Mouse (Mus musculus) embryonic facial prominence, embryonic 12.5 days (tissue): ENCODE results near the gene Pmfbp1. TPM values are rescaled to one million over a fixed set of nuclear protein-coding genes. Genes with fewer than 3 reads are reported as not detected.

Experiments
- ATAC-seq: fragments of 200-750 bp; cut with Nextera tagmentation; 2 replicates; pipeline ENCODE4 v1.8.0; 2017; ENCODE audit not compliant: insufficient number of reproducible peaks, insufficient read depth, low FRiP score, low TSS enrichment
- H3K27ac ChIP-seq: fragments of 300-500 bp; sonication (generic); 2 replicates; pipeline ENCODE4 v1.5.1; 2016; ENCODE audit warnings: mild to moderate bottlenecking
- H3K27me3 ChIP-seq: fragments of 300-500 bp; sonication (generic); 2 replicates; pipeline ENCODE4 v1.6.1; 2016; ENCODE audit warnings: mild to moderate bottlenecking, moderate library complexity
- H3K36me3 ChIP-seq: fragments of 300-500 bp; sonication (generic); 2 replicates; pipeline ENCODE4 v1.6.1; 2016; ENCODE audit warnings: mild to moderate bottlenecking
- H3K4me1 ChIP-seq: fragments of 300-500 bp; sonication (generic); 2 replicates; pipeline ENCODE4 v1.6.1; 2016
- H3K4me2 ChIP-seq: fragments of 300-500 bp; sonication (generic); replicated peaks from 2 replicates; pipeline ENCODE4 v1.6.1; 2016; ENCODE audit warnings: mild to moderate bottlenecking, moderate library complexity
- H3K4me3 ChIP-seq: fragments of 300-500 bp; sonication (generic); 2 replicates; pipeline ENCODE4 v1.5.1; 2016; ENCODE audit warnings: mild to moderate bottlenecking
- H3K9ac ChIP-seq: fragments of 300-500 bp; sonication (generic); 2 replicates; pipeline ENCODE4 v1.6.1; 2016; ENCODE audit warnings: mild to moderate bottlenecking, moderate library complexity
- H3K9me3 ChIP-seq: fragments of 300-500 bp; sonication (generic); 2 replicates; pipeline ENCODE4 v1.6.1; 2016; ENCODE audit warnings: mild to moderate bottlenecking, moderate library complexity
- WGBS: fragments of 180-500 bp; shearing (Covaris S2); methylation state at CpG from one replicate; pipeline ENCODE4 v1.1.7; 2016; 5-methylcytosine and 5-hydroxymethylcytosine counted together
- polyA plus RNA-seq: library from polyadenylated mRNA; unstranded; fragments of >200 nt; fragmentation: Nextera tagmentation; extraction: Ambion mirVana; gene quantifications from 2 replicates; pipeline ENCODE4 v1.2.1, GENCODE M21; 2016

Gene Pmfbp1
- polyA plus RNA-seq, 1 experiment from 2014 or later = not detected

- peaks cover 24% of the 10 kb centered on the region for H3K4me1 ChIP-seq
- H3K4me3 ChIP-seq = no peak overlapping the region
- 79% methylated on average over 11 of the region's 11 CpGs for WGBS
Measured at GRCm38 (mm10) chr8:109468112-109468511, 25.7 kb upstream of the Pmfbp1 start.

GRCm38 (mm10) chr8:109471876-109472275 lies 22.0 kb upstream of the Pmfbp1 start:
- Histone ChIP-seq H3K4me1 (peaks cover 3% of the 10 kb centered on the region; the same call in 1 of the 2 replicates), H3K9ac (no peak overlapping the region), H3K27me3 (no peaks in the 10 kb centered on the region), H3K27ac (no peak overlapping the region), H3K4me2 (no peak overlapping the region), H3K9me3 (no peaks in the 10 kb centered on the region), H3K36me3 (no peaks in the 10 kb centered on the region), H3K4me3 (no peak overlapping the region)
- 80% methylated on average over 6 of the region's 6 CpGs for WGBS
- ATAC-seq = no peak

More at GRCm38 (mm10) chr8:109468112-109468511, 25.7 kb upstream of the Pmfbp1 start:
- no peak for ATAC-seq
- Histone ChIP-seq H3K4me2 (no peak overlapping the region), H3K9ac (no peak overlapping the region), H3K27me3 (no peaks in the 10 kb centered on the region), H3K27ac (no peak overlapping the region), H3K36me3 (no peaks in the 10 kb centered on the region), H3K9me3 (no peaks in the 10 kb centered on the region)

GRCm38 (mm10) chr8:109472400-109472799 lies 21.4 kb upstream of the Pmfbp1 start:
- Histone ChIP-seq H3K27ac (no peak overlapping the region), H3K4me1 (peaks cover 3% of the 10 kb centered on the region; the same call in 1 of the 2 replicates), H3K9me3 (no peaks in the 10 kb centered on the region), H3K4me2 (no peak overlapping the region), H3K27me3 (no peaks in the 10 kb centered on the region), H3K4me3 (no peak overlapping the region), H3K36me3 (no peaks in the 10 kb centered on the region), H3K9ac (no peak overlapping the region)
- ATAC-seq = no peak
- 76% methylated on average over 8 of the region's 8 CpGs for WGBS

GRCm38 (mm10) chr8:109474442-109475121 lies 19.2 kb upstream of the Pmfbp1 start:
- Histone ChIP-seq H3K27me3 (no peaks in the 10 kb centered on the region), H3K9me3 (no peaks in the 10 kb centered on the region), H3K4me3 (no peak overlapping the region), H3K36me3 (no peaks in the 10 kb centered on the region), H3K4me2 (no peak overlapping the region), H3K27ac (no peak overlapping the region), H3K4me1 (peaks cover 3% of the 10 kb centered on the region; the same call in 1 of the 2 replicates), H3K9ac (no peak overlapping the region)
- ATAC-seq = no peak
- WGBS = 33% methylated on average over 14 of the region's 14 CpGs

GRCm38 (mm10) chr8:109475436-109475835 lies 18.4 kb upstream of the Pmfbp1 start:
- no peak for ATAC-seq
- Histone ChIP-seq H3K9ac (no peak overlapping the region), H3K9me3 (no peaks in the 10 kb centered on the region), H3K27ac (no peak overlapping the region), H3K36me3 (no peaks in the 10 kb centered on the region), H3K4me2 (no peak overlapping the region), H3K4me3 (no peak overlapping the region), H3K27me3 (no peaks in the 10 kb centered on the region), H3K4me1 (peaks cover 3% of the 10 kb centered on the region; the same call in 1 of the 2 replicates)
- WGBS = 67% methylated on average over 4 of the region's 4 CpGs

- Histone ChIP-seq H3K27ac (no peak overlapping the region), H3K4me3 (no peak overlapping the region), H3K4me2 (no peak overlapping the region), H3K9me3 (no peaks in the 10 kb centered on the region), H3K9ac (no peak overlapping the region), H3K27me3 (no peaks in the 10 kb centered on the region), H3K4me1 (peaks cover 3% of the 10 kb centered on the region; the same call in 1 of the 2 replicates), H3K36me3 (no peaks in the 10 kb centered on the region)
- no peak for ATAC-seq
- WGBS = 21% methylated on average over 6 of the region's 6 CpGs
Measured at GRCm38 (mm10) chr8:109478586-109478985, 15.2 kb upstream of the Pmfbp1 start.

- no peaks in the 10 kb centered on the region for H3K36me3 ChIP-seq
- no peak for ATAC-seq
- H3K27ac ChIP-seq = no peak overlapping the region
- no peaks in the 10 kb centered on the region for H3K27me3 ChIP-seq
- H3K4me1 ChIP-seq = peaks cover 5% of the 10 kb centered on the region; the same call in 1 of the 2 replicates
- H3K4me3 ChIP-seq = no peak overlapping the region
- no peak overlapping the region for H3K4me2 ChIP-seq
- 73% methylated on average over 11 of the region's 11 CpGs for WGBS
- H3K9ac ChIP-seq = no peak overlapping the region
- H3K9me3 ChIP-seq = no peaks in the 10 kb centered on the region
Measured at GRCm38 (mm10) chr8:109484741-109485140, 9.1 kb upstream of the Pmfbp1 start.

GRCm38 (mm10) chr8:109485530-109485929 lies 8.3 kb upstream of the Pmfbp1 start:
- H3K9me3 ChIP-seq = no peaks in the 10 kb centered on the region
- 34% methylated on average over 6 of the region's 6 CpGs for WGBS

GRCm38 (mm10) chr8:109492785-109493184 lies 1.0 kb upstream of the Pmfbp1 start:
- H3K9ac ChIP-seq = no peak overlapping the region
- no peak for ATAC-seq
- no peaks in the 10 kb centered on the region for H3K27me3 ChIP-seq
- WGBS = 81% methylated on average over 6 of the region's 6 CpGs
- H3K27ac ChIP-seq = no peak overlapping the region
- no peaks in the 10 kb centered on the region for H3K4me1 ChIP-seq
- H3K9me3 ChIP-seq = no peaks in the 10 kb centered on the region
- H3K4me3 ChIP-seq = no peak overlapping the region
- H3K4me2 ChIP-seq = no peak overlapping the region
- H3K36me3 ChIP-seq = no peaks in the 10 kb centered on the region

More at GRCm38 (mm10) chr8:109485530-109485929, 8.3 kb upstream of the Pmfbp1 start:
- peaks cover 5% of the 10 kb centered on the region; the same call in 1 of the 2 replicates for H3K4me1 ChIP-seq
- ATAC-seq = no peak
- no peak overlapping the region for H3K27ac ChIP-seq
- no peak overlapping the region for H3K4me2 ChIP-seq
- no peaks in the 10 kb centered on the region for H3K27me3 ChIP-seq
- no peaks in the 10 kb centered on the region for H3K36me3 ChIP-seq
- H3K4me3 ChIP-seq = no peak overlapping the region
- no peak overlapping the region for H3K9ac ChIP-seq

GRCm38 (mm10) chr8:109494601-109495000 lies 774 bp downstream of the Pmfbp1 start:
- Histone ChIP-seq H3K9me3 (no peaks in the 10 kb centered on the region), H3K4me3 (no peak overlapping the region), H3K36me3 (no peaks in the 10 kb centered on the region), H3K27ac (no peak overlapping the region), H3K27me3 (no peaks in the 10 kb centered on the region), H3K4me2 (no peak overlapping the region), H3K4me1 (no peaks in the 10 kb centered on the region), H3K9ac (no peak overlapping the region)
- WGBS = 64% methylated on average over 2 of the region's 2 CpGs
- no peak for ATAC-seq

- Histone ChIP-seq H3K9me3 (no peaks in the 10 kb centered on the region), H3K4me3 (no peak overlapping the region), H3K9ac (no peak overlapping the region), H3K36me3 (no peaks in the 10 kb centered on the region), H3K27ac (no peak overlapping the region), H3K4me2 (no peak overlapping the region), H3K4me1 (no peaks in the 10 kb centered on the region), H3K27me3 (no peaks in the 10 kb centered on the region)
- no peak for ATAC-seq
- 61% methylated on average over 5 of the region's 5 CpGs for WGBS
Measured at GRCm38 (mm10) chr8:109497431-109497830, 3.6 kb downstream of the Pmfbp1 start.

- no peak overlapping the region for H3K4me2 ChIP-seq
- no peak for ATAC-seq
- no peaks in the 10 kb centered on the region for H3K27me3 ChIP-seq
- WGBS = 86% methylated on average over 16 of the region's 16 CpGs
- no peak overlapping the region for H3K9ac ChIP-seq
- H3K9me3 ChIP-seq = no peaks in the 10 kb centered on the region
- no peak overlapping the region for H3K4me3 ChIP-seq
- H3K27ac ChIP-seq = no peak overlapping the region
- H3K4me1 ChIP-seq = 0 out of 2 replicates have a peak, but pooled peaks cover 5% of the 10 kb centered on the region
- no peaks in the 10 kb centered on the region for H3K36me3 ChIP-seq
Measured at GRCm38 (mm10) chr8:109499009-109499717, 5.3 kb downstream of the Pmfbp1 start.
